Mouse (Mus musculus): ENCODE data around the gene Dock9.

GRCm38 (mm10) chr14:121588451-121588850 lies 209.2 kb downstream of the Dock9 start:
- TF ChIP-seq CTCF (conservative IDR thresholded peaks at IDR 0.05; ENCODE audit: insufficient read depth, insufficient read length, low read depth, low read length) (peak; percentile 55), POLR2A (IDR thresholded peaks at IDR 0.05; ENCODE audit: low read depth, low read length) (no peak)
